Mouse (Mus musculus) spleen, adult 18-20 months (tissue): ENCODE results near the gene Raph1.
A peak's percentile ranks its signal among the peaks of the same experiment; 100 is the strongest.

Experiments used
- DNase-seq, 2 experiments: peaks; one replicate each; pipeline ENCODE4 v3.0.0; 2022; ENCODE audit warnings: mixed read lengths in 2 of 2

The Raph1 gene

DNA sequence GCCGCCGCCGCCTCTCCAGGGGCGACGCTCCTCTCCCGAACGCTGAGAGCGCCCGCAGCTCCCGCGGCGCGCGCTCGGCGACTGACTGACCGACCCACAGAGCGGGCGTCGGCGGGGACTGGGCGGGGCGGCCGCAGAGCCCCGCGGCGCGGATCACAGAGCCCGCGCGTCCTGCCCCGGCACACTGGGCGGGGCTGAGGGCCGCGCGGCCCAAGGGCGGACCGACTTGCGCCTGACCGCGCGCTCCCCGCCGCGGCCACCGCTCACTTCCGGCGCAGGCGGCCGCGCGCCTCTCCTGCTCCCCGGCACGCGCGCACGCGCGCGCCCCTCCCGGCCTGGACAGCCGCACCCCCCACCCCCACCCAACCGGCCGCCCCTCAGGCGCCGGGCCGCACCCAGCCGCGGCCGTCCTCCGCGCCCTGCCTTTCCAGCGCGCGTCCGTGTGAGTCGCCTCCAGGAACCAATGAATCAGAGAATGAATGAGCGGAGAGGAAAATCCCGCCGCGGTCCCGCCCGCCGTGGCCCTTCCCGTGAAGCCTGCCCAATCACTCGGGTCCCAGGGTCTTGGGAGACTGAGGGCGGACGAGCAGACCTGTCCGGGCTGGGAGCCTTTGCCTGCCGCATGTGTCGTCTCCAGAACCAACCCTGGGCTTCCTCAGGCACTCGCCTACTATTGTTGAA, at the start of gene Raph1:
Gene Raph1, minus strand, starts transcription at position 474 of the 681 bp plus-strand sequence.
- DNase-seq, result peak; percentile 41 to 48

DNA sequence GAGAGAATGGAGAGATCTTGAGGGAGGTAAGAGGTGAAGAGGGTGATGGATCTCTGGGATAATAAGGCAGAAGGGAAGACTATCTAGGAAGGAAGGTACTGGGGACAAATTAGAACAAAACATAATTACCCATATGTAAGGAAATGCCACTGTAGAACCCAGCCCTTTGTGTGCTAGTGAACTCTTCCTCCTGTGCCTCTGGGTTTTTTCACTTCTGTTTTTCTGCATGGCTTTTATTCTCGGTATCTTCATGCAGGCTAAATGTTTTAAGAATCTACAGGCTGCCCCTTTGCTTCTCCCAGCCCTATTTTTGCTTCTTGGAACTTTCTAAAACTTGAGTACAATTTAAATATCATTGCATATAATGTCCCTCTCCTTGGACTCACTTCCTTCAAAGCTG, 48.8 kb upstream of the Raph1 start:
- no peak for DNase-seq

DNA sequence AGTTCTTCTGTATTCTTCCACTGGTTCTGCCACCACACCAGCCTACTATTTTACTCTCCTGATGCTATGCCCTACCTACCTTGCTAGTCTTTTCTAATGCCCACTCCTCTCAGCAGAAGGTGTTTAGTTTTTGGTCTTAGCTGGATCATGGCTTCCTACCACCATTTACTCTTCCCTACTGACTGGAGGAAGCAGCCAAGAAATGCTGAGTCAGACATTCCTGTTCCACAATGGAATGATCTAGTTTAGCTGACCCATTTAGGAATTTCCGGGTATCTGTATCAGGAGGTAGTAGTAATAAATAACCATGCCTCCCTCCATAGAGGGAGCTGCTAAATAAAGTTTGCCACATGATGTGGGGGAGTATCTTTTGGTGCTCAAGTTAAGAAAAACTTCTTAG, 48.0 kb upstream of the Raph1 start:
- DNase-seq, result no peak

DNA sequence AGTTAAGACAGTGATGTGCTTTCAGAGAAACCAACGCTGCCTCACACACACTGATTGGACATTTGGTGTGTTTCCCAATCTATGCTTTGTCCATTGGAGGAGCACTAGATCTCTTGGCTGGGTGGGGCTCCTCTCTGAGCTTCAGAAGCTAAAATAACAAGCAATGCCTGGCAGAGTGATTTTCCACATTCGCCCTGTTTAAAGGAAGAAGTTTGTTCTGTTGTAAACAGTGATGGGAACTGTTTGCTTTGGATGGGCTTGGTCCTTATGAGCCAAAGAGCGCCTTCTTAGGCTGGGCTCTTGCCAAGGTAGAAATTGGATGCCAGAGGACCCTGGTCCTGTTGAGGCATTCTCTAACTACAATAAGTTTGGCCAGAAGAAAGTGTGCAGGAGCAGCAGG, 45.1 kb upstream of the Raph1 start:
- no peak for DNase-seq

DNA sequence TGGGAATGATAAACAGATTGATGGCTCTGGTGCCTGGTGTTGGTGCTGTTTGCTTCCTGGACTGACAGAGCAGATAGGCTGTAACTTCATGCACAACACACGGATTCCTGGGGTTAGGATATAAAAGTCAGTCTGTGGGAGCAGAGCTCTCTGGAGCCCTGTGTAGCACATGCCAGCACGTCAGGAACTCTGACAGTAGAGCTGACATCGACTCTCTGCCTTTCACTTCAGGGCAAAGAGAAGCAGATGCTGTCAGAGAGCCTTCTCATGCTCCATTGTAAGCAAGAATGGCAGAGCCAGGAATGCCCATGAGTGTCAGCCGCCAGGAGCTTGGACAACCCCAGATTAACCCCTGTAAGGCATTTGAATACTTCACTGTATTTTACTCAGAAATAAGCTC, 43.7 kb upstream of the Raph1 start:
- DNase-seq, result no peak

DNA sequence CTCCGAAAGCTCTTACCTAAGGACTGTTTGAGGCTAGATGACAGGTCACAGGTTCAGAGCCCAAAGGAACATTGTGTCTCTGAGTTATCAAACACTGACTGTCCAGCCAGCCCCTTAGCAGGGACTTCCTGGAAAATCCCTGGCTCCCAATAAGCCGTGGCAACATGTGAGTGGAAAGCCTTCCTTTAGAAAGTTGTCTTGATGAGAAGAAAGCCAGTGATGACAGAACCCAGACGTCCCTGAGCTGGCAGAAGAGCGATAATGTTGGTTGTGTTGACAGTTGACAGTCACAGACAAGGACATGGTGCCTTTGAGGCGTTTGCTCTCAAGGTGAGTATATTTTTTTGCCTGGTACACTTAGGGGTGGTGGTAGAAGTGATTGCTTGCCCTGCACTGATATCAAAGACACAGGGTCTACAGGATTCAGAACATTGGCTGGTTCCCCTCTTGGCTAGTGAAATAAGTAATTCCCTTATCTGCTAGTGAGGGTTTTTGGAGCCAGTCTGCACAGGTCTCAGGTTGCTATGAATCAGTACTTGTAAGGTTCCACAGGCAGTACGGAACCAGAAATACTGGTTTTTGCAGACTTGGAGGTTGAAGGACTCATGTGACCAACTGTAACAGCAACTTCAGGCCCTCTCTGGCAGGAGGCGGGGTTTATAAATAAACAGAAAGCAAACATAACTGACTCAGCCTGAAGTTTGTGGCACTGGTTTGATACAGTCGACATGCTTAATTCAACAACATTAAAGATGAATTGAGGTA, 42.3 kb upstream of the Raph1 start:
- no peak for DNase-seq

DNA sequence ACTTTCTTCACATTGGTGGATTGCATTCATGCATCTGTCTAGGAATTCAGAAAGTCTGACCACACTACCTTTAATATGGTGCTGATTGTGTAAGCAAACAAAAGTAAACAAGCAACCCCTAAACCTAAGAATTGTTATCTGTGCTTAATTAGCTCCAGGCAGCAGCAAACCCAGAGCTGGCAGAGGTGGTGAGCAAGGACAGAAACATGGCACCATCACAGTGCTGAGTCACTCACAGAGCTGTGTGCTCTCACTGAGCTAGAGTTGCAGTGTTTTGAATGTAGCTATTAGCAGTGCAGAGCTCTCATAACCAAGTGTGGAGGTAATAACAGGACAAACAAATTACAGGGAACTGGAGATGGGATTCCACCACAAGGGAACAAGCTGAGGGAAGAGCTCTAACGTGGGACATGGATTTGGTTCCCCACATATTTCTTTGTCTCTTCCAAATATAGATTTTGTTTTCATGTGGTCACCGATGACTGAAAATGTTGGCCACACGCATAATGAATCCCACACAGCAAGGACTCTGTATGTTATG, 37.6 kb upstream of the Raph1 start:
- DNase-seq, result no peak

DNA sequence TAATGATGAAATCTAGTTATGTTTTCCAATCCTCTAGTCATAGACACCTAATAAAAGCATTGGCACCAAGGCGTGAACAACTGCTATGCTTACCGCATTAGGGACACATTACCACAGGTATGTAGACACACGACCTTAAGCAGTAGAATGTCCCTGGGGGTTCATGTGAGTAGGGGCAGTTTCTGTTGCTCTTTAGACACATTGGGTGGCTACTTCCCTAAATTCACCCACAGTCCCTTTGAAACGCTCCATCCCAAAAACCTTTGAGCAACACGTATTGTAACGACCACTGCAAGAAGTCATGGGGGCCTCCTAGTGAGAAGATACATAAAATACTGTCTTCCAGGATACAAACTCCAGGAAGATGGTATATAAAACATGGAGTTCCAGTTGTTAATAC, 33.8 kb upstream of the Raph1 start:
- no peak for DNase-seq

DNA sequence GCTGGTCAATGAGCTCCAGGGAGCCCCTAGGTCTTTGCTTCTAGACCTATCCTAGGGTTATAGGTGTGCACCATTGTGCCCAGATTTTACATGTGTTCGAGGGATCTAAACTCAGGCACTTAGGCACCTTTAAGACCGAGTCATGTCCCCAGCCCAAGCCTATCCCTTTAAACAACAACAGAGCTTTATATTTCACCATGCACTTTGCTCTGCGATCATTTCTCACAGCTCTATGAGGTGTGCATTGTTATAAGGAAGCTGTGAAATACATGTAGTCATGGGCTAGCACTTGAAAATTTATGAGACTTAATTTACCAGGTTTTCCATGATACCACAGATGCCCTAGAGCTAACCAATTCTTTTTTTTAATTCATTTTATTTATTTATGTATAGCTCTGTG, 33.0 kb upstream of the Raph1 start:
- no peak for DNase-seq

DNA sequence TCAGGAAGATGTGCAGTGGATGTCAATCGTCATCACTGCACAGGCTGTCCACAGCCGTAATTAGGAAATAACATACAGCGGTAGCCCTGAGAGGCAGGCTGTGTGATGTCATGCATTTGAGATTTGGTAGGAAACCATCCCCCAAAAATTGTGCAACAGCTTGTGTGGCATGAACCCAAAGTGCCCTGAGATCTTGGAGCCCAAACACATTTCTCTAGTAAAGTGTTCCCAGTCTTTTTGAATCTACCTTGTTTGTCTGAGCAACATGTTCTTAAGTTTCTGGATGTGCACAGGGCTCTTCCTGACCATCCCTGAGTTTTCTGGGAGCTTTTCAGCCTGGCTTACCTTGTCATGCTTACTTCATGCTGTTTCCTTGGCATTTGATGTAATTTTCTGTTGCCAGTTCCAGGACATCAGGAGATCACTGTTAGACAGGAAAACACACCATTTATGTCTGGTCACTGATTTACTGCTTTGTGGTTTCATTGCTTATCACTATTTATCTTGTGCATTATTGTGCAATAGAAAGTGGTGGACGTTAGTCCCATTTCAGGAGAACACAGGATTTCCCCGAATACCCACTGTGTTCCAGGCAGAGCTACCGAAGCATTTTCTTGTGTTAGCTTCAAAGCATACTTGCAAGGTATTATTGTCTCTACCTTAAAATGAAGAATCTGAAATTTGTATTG, 32.3 kb upstream of the Raph1 start:
- no peak for DNase-seq

DNA sequence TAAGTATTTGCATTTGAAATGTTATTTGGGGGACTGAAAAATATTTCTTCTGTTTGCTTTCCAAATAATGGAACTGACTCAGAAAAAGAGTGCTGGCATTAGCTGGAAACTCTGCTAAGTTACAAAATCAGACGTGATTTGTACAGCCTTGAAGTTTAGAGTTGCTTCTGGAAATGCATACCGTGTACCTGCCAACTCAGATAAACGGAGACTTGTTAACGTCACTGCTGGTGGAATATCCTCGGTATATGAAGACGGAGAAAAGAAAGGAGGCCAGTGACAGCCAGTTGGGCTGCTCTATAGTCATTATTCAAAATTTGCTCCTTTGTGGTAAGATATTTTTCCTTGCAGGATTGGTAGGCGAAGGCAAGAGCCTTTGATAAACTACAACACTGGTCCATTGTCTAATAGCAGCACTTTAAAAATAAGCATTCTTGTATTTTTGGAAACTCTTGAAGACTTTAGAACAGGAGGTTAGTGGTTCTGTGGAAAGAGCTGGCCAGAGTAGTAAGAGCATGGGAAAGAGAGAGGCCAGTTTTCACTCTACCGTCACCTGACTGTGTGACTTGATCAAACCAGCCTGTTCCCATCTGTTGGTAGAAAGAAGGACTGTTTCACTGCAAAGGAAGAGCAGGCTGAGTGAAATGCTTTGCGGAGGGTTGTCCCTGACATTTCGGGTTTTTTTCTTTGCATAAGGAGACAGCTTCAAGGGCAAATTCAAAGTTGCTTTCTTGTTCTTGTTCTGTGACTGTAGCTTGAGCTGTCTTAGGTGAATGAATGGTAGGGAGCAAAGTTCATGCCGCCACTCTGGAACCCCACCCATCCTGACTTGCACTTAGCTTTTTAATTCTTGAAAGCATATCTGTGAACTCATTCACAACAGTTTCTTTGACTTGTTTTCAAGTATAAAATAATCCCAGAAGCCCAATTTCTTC, 29.7 kb upstream of the Raph1 start:
- DNase-seq, result no peak

DNA sequence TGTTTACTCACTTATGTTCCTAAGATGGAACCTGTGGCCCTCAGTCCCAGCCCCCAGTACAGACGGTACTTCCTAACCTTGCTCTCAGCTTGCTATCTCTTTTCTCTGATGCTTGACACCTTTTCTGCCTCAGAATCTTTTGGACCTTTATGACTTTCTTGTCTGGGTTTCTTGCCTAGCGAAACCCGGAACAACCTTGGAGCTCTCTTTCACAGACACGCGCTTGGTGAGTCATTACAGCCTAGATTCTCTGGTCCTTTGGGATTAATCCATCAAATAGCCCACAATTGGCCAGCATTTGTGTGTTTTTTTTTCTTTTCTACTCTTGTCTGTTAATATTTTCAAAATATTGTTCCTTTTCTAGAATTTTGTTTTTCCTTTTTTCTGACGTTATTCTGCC, 26.2 kb upstream of the Raph1 start:
- no peak for DNase-seq

DNA sequence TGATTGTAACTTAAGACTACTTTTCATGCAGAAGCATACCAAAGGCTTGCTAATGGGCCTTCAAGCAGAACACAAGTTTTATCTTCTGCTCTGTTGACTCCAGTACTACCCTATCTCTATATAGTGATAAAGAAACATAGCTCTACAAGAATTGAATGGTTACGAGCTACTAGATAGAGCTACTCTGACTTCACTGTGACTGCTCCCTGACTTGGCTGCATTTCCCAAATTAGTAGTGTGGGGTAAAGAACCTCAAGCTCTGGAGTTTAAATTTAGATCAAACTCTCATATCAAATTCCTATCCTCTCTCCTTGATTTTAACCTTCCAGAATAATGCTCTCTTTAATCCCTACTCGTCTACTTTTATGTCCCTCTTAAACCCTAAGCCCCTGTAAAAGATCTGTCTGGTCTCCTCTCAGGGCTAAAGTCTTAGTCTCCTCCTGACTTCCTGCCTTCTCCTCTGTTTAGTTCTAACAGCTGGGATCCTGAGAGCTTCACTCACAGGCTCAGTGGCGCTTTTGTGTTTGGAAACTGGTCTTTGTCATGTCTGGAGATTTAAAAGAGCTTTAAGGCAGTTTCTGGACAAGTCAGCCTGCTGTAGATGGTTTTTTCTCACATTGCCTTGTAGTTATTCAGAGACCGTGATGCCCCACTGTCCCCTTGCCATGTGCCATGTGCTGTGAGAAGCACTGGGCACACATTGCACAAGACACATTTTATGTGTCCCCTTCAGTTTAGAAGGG, 22.2 kb upstream of the Raph1 start:
- no peak for DNase-seq

DNA sequence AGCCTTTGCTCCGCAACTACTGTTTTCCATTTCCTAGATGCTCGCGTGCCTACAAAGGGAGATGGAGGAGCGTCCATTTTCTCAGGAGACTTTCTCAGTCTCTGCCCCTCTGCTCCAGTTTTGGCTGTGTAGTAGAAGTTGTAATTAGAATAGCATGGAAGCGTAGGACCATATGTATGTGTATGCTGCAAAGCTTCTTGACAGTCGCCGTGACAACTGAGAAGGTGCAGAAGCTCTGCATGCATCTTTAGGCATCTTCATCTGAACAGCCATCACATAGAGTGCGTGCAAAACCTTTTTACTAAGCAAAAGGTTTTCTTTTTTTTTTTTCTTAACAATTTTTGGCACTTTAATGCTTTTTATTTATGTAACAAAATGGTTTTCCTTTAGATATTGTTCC, 14.1 kb upstream of the Raph1 start:
- no peak for DNase-seq

DNA sequence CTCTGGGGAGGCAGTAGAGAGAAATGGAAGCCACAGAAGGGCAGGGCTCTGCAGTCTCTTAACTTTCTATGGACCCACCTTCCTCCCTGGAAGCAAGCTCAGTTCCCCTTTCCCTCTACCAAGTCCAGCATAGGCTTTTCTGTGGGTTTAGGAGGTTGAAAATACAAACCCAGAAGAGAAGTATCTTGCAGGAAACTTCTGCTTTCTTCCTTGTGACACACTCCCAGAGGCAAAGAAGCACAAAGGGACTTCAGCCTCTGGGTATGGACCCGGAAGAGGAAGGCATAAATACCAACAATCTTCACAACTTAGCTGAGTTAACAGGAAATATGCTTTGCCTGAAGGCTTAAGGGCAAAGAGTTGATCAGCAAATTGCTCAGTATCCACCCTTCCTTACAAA, 13.0 kb upstream of the Raph1 start:
- no peak for DNase-seq

DNA sequence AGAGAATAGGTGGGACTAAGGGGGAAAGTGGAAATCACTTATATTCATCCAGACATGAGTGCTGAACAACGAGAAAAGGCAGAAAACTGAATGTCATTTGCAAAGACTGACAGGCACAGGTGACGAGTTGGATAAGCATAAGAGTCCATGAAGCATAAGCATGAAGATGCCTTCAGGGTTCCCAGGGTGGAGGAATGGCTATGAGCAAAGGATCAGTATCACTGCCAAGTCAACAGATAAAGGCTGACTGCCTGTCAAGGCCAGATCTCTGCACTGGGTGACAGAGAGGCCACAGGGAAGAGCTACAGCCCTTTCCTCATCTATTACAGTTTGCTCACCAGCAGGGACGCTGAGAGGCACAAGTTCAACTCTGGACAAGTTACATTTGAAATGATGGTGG, 5.8 kb upstream of the Raph1 start:
- no peak for DNase-seq

DNA sequence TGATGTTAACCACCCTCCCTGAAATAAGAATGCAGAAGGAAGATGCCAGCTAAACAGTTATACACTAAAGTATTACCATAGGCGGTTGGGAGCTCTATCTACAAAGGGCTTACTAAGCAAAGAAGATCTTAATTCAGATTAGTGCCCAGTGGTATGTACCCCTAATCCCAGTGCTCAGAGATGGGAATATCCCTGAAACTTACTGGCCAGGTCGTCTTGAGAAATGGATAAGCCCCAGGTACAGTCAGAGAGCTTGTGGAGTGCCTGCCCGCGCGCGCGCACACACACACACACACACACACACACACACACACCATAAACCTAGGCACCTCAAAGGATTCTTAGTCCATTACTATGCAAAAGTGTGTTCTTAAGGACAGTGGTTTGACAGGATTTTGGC, 2.8 kb upstream of the Raph1 start:
- no peak for DNase-seq

DNA sequence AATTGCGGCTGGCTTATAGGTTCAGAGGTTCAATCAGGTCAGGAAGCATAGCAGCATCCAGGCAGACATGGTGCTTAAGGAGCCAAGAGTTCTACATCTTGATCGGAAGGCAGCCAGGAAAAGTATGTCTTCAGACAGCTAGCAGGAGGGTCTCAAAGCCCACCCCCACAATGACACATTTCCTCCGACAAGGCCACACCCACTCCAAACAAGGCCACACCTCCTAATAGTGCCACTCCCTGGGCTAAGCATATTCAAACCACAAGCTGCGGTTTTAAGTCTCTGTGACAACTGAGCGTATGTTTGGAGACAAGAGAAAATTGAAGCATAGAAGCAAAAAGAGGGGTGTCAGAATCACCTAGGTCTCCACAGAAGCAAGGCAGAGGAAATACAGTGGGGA, 2.3 kb upstream of the Raph1 start:
- DNase-seq, result no peak

DNA sequence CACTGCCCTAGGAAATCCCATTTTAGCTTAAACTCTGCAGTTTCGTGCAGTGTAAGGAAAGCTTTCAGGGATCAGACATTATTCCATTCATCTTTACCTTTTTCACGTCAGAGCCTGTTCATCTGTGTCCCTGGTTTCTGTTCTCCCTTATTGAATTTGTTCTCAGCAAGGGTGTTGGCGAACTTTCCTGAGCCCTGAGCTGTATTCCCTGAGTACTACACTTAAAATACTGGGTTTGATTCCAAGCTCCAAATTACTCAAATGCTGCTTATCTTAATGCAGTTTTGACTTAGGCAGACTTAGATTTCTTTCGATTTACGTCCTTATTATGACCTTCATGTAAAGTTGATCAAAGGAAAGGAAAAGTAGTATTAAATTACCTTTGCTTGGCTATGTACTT, 417 bp upstream of the Raph1 start:
- DNase-seq, result no peak

DNA sequence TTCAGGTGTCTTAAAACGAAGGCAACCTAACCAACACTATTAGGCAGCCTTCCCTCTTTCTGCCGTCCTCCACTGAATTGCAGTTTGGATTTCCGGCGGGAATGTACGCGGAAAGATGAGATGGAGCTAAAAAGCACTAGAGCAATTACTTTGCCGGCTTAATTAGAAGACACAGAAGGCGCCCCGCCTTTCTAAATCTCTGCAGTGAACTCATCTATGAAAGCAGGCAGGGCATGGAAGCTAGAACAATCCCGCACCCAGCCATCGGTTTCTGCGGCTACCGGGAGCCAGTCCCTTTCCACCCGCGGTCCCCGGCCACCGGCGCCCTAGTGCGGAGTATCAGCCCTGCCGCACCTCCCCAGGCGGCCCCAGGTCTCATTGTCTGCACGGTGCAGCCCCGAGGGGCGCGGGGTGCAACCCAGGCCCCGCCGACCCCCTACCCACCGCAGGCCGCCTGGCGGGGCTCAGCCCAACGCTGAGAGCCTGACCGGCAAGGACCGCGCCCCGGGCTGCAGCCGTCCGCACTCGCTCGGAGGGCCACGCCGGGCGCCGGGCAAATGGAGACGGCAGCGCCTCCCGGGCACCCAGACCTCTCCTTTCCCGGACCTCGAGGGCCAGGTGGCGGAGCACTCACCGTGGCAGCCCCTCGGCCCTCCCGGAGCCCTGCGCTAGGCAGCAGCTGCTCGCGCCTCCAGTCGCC, 823 bp downstream of the Raph1 start:
- DNase-seq, result peak; percentile 8 to 22

DNA sequence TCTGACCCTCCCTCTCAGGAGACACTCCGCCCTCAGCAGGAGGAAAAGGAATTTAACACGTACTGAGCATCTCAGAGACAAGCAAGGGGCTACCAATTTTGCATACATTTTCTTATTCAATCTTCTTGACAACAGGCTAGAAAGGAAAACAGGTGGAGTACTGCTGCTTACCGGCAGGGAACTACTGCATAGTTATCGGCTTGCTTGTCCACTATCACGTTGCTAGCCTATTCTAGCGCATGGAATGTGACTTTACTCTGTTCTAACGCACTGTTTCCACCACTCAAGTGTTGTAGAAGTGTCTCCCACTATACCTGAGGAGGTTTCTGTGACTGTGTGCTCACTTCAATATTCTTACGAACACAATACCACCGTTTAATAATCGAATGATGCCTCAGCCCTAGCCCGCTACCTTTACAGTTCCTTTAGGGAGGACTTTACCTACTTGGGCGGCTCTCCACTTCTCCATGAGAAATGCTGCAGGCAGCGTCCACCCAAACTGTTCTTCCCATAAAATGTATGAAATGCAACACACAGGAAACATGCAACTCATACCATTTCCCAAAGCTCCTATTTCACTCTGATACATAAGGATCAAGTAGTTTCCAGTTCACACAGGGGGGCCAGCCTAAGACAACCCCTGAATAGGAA, 1.5 kb downstream of the Raph1 start:
- DNase-seq, result no peak
